Mouse (Mus musculus): Measurements from ENCODE around the gene Cbx5. TPM values are rescaled to one million over a fixed set of nuclear protein-coding genes. Genes with fewer than 3 reads are reported as not detected.

Cbx5 gene
- 10 to 100 TPM; 56.5 to 57.0 TPM for total RNA-seq (2021)
- polyA plus RNA-seq (2012; rRNA removed): 15.6 and 39.9 TPM in 2 replicates
- long read RNA-seq, full-length matches to known transcripts: 11 of 21 reads
- long read RNA-seq, partial matches to known transcripts: 0 of 21 reads
- long read RNA-seq, other reads (novel, unspliced or antisense): 10 of 21 reads

- TF ChIP-seq CTCF (IDR thresholded peaks at IDR 0.05): no peak
- TF ChIP-seq POLR2A (IDR thresholded peaks at IDR 0.05; ENCODE audit: insufficient read depth, low read depth, low read length): peak; percentile 80
- peak; percentile 46; the same call in 1 of the 2 replicates for TF ChIP-seq EP300 (IDR thresholded peaks at IDR 0.05; ENCODE audit: insufficient read depth, low read depth, low read length)
- H3K9ac ChIP-seq (ENCODE audit: low read depth, low read length): peak within 1 kb of the TSS; percentile 78
- H3K27ac ChIP-seq: peak within 1 kb of the TSS; percentile 94
- WGBS: under 1% methylated on average over 39 of the region's 39 CpGs
- peak; percentile 96 to 99 for DNase-seq
- intact Hi-C loops (cut with DNase I): loop anchor here (2.0 kb wide), 1 partner anchor 19 kb away; no protein-coding TSS in a partner anchor
- no peaks in the 10 kb centered on the region for H3K79me2 ChIP-seq (replicated peaks; ENCODE audit: control insufficient read depth, insufficient read depth, low read length)
- peak within 1 kb of the TSS; percentile 87 for H3K4me3 ChIP-seq
- H3K27me3 ChIP-seq (ENCODE audit: control insufficient read depth, insufficient read depth, low read length): no peaks in the 10 kb centered on the region
- peaks cover 2% of the 10 kb centered on the region; the same call in 1 of the 2 replicates for H3K4me1 ChIP-seq (ENCODE audit: control insufficient read depth, insufficient read depth, low read length)
- peaks cover 28% of the 10 kb centered on the region for H3K36me3 ChIP-seq (ENCODE audit: control insufficient read depth, insufficient read depth, low read length)
Measured at GRCm38 (mm10) chr15:103239685-103240159, at the start of gene Cbx5. Gene Cbx5, minus strand, starts transcription at chr15:103239816.

GRCm38 (mm10) chr15:103285778-103286417 lies 46.3 kb upstream of the Cbx5 start:
- Histone ChIP-seq H3K4me1 (ENCODE audit: control insufficient read depth, insufficient read depth, low read length) (peaks cover 13% of the 10 kb centered on the region), H3K9ac (ENCODE audit: low read depth, low read length) (no peak overlapping the region; the same call in 1 of the 2 replicates), H3K79me2 (replicated peaks; ENCODE audit: control insufficient read depth, insufficient read depth, low read length) (peaks cover 5% of the 10 kb centered on the region), H3K27me3 (ENCODE audit: control insufficient read depth, insufficient read depth, low read length) (no peaks in the 10 kb centered on the region), H3K36me3 (ENCODE audit: control insufficient read depth, insufficient read depth, low read length) (peaks cover 9% of the 10 kb centered on the region), H3K4me3 (no peak overlapping the region), H3K27ac (no peak overlapping the region; the same call in 1 of the 2 replicates)
- DNase-seq: peak; percentile 60 to 70
- intact Hi-C loops (cut with DNase I): loop anchor here (2.0 kb wide), 1 partner anchor 21 kb away; no protein-coding TSS in a partner anchor
- 17% methylated on average over 1 of the region's 1 CpGs for WGBS
- TF ChIP-seq EP300 (IDR thresholded peaks at IDR 0.05; ENCODE audit: insufficient read depth, low read depth, low read length): 0 out of 2 replicates have a peak, but pooled peaks have one; percentile 51
- TF ChIP-seq POLR2A (IDR thresholded peaks at IDR 0.05; ENCODE audit: insufficient read depth, low read depth, low read length): no peak
- no peak for TF ChIP-seq CTCF (IDR thresholded peaks at IDR 0.05)

DNA sequence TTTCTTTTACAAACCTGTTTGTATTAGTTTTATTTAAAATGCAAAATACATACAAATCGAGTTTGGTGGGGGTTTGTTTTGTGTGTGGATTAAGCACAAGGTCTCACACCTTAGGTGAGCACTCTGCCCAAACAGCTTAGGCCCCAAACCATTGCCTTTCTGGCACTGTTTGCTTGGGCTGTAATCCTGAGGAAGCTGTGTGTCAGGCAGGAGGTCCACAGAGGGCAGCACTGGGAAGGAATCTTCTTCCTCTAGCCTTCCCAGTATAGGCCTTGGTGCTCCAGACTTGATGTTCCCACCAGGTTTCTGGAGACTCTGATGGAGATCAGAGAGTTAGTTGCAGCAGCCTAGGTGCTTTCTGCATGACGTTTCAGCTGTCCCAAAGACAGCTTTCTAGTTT lies 45.0 kb upstream of the Cbx5 start:
- H3K36me3 ChIP-seq (ENCODE audit: control insufficient read depth, insufficient read depth, low read length): peaks cover 9% of the 10 kb centered on the region
- TF ChIP-seq EP300 (IDR thresholded peaks at IDR 0.05; ENCODE audit: insufficient read depth, low read depth, low read length) (no peak), CTCF (IDR thresholded peaks at IDR 0.05) (peak; percentile 37)
- WGBS: 22% methylated on average over 2 of the region's 2 CpGs
- DNase-seq: no peak
- peaks cover 13% of the 10 kb centered on the region for H3K4me1 ChIP-seq (ENCODE audit: control insufficient read depth, insufficient read depth, low read length)
- peaks cover 5% of the 10 kb centered on the region for H3K79me2 ChIP-seq (replicated peaks; ENCODE audit: control insufficient read depth, insufficient read depth, low read length)
- no peaks in the 10 kb centered on the region for H3K27me3 ChIP-seq (ENCODE audit: control insufficient read depth, insufficient read depth, low read length)
- H3K27ac ChIP-seq: no peak overlapping the region; the same call in 1 of the 2 replicates
- H3K4me3 ChIP-seq: no peak overlapping the region
- intact Hi-C loops (cut with DNase I): loop anchor here (2.0 kb wide), 1 partner anchor 22 kb away; no protein-coding TSS in a partner anchor
- H3K9ac ChIP-seq (ENCODE audit: low read depth, low read length): no peak overlapping the region

- no peak overlapping the region for H3K4me3 ChIP-seq
- H3K79me2 ChIP-seq (replicated peaks; ENCODE audit: control insufficient read depth, insufficient read depth, low read length): peaks cover 6% of the 10 kb centered on the region
- H3K27ac ChIP-seq: no peak overlapping the region
- intact Hi-C loops (cut with DNase I): loop anchor here (2.0 kb wide), 1 partner anchor 23 kb away; no protein-coding TSS in a partner anchor
- peak; percentile 73 for TF ChIP-seq CTCF (IDR thresholded peaks at IDR 0.05)
- no peak for TF ChIP-seq POLR2A (IDR thresholded peaks at IDR 0.05; ENCODE audit: insufficient read depth, low read depth, low read length)
- no peaks in the 10 kb centered on the region for H3K27me3 ChIP-seq (ENCODE audit: control insufficient read depth, insufficient read depth, low read length)
- DNase-seq: no peak
- H3K9ac ChIP-seq (ENCODE audit: low read depth, low read length): no peak overlapping the region
- peaks cover 13% of the 10 kb centered on the region for H3K4me1 ChIP-seq (ENCODE audit: control insufficient read depth, insufficient read depth, low read length)
- peaks cover 9% of the 10 kb centered on the region for H3K36me3 ChIP-seq (ENCODE audit: control insufficient read depth, insufficient read depth, low read length)
- 72% methylated on average over 3 of the region's 3 CpGs for WGBS
Measured at GRCm38 (mm10) chr15:103284066-103284465, 44.5 kb upstream of the Cbx5 start.

GRCm38 (mm10) chr15:103281465-103282205 lies 42.0 kb upstream of the Cbx5 start:
- H3K36me3 ChIP-seq (ENCODE audit: control insufficient read depth, insufficient read depth, low read length): peaks cover 8% of the 10 kb centered on the region
- H3K79me2 ChIP-seq (replicated peaks; ENCODE audit: control insufficient read depth, insufficient read depth, low read length): peaks cover 14% of the 10 kb centered on the region
- TF ChIP-seq POLR2A (IDR thresholded peaks at IDR 0.05; ENCODE audit: insufficient read depth, low read depth, low read length) (no peak), EP300 (IDR thresholded peaks at IDR 0.05; ENCODE audit: insufficient read depth, low read depth, low read length) (no peak), CTCF (IDR thresholded peaks at IDR 0.05) (no peak)
- no peak overlapping the region for H3K27ac ChIP-seq
- no peak for DNase-seq
- H3K4me1 ChIP-seq (ENCODE audit: control insufficient read depth, insufficient read depth, low read length): peaks cover 13% of the 10 kb centered on the region
- H3K9ac ChIP-seq (ENCODE audit: low read depth, low read length): no peak overlapping the region
- H3K4me3 ChIP-seq: no peak overlapping the region
- intact Hi-C loops (cut with DNase I): loop anchor here (2.0 kb wide), 1 partner anchor 31 kb away; no protein-coding TSS in a partner anchor
- H3K27me3 ChIP-seq (ENCODE audit: control insufficient read depth, insufficient read depth, low read length): no peaks in the 10 kb centered on the region
- WGBS: 79% methylated on average over 3 of the region's 3 CpGs
